Mouse (Mus musculus): ENCODE measurements around the gene Tns4.

GRCm38 (mm10) chr11:99099516-99099915 is 10.4 kb upstream of the Tns4 start:
- TF ChIP-seq HCFC1 (IDR thresholded peaks at IDR 0.05; ENCODE audit: borderline replicate concordance, insufficient read depth, low read length) (no peak), ZC3H11A (IDR thresholded peaks at IDR 0.05; ENCODE audit: borderline replicate concordance, low read depth, low read length) (no peak), ZNF384 (IDR thresholded peaks at IDR 0.05; ENCODE audit: low read depth, low read length) (no peak)

Measured in ES-E14 (cell line).